Mouse (Mus musculus): ENCODE data around the gene Faap20. TPM values are rescaled to one million over a fixed set of nuclear protein-coding genes. Genes with fewer than 3 reads are reported as not detected.
A peak's percentile ranks its signal among the peaks of the same experiment; 100 is the strongest.

Gene Faap20
- total RNA-seq (2021), result 10 to 100 TPM; 49.6 to 51.8 TPM
- long read RNA-seq, experiment 1, transcript Faap20-210 (4 exons, 1,076 nt), result major isoform, 58 of 104 reads
- long read RNA-seq, experiment 1, transcript Faap20-201 (3 exons, 1,479 nt), result minor isoform, 24 of 104 reads
- long read RNA-seq, experiment 1, partial matches to known transcripts, result 2 of 104 reads
- long read RNA-seq, experiment 1, other reads (novel, unspliced or antisense), result 17 of 104 reads
- long read RNA-seq, experiment 2, transcript Faap20-210 (4 exons, 1,076 nt), result major isoform, 17 of 36 reads
- long read RNA-seq, experiment 2, transcript Faap20-201 (3 exons, 1,479 nt), result minor isoform, 15 of 36 reads
- long read RNA-seq, experiment 2, partial matches to known transcripts, result 0 of 36 reads
- long read RNA-seq, experiment 2, other reads (novel, unspliced or antisense), result 1 of 36 reads

DNA sequence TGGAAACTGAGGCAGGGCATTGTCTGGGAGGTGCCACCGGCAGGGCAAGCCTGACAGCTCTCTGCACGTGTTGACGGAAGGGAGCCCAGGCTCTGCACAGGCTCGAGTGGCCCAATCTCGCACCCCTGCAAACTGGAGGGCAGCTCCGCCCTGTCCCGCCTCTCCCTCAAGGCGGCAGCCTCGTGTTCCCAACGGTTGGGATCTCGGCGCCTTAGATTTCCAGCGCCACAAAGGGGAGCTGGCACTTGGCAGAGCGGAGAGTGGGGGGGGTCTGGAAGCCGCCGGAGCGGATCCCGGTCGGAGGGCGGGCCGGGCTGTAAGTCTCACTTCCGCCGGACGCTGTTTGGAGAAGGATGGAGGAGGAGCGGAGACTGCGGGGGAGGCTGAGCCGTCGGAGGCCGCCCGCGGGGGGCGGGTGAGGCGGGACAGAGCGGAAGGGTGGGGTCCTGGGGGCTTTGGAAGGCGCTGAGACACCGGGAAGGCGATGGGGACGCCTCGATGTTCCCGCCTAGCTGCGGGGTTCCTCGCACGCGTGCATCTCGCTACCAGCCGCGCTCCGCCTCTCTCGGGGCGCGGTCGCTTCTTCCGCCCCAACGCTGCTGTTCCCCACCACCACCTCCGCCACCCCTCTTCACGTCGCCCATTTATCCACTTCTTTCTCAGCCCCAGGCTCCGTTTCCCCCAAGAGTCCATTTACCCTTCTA, at the start of gene Faap20:
Faap20 (plus strand) TSS at position 155 of the 704 bp plus-strand sequence.
- DNase-seq, result peak; percentile 93 to 94

- no peak for DNase-seq
Observed at GRCm38 (mm10) chr4:155200861-155201390, 48.7 kb upstream of the Faap20 start.

DNA sequence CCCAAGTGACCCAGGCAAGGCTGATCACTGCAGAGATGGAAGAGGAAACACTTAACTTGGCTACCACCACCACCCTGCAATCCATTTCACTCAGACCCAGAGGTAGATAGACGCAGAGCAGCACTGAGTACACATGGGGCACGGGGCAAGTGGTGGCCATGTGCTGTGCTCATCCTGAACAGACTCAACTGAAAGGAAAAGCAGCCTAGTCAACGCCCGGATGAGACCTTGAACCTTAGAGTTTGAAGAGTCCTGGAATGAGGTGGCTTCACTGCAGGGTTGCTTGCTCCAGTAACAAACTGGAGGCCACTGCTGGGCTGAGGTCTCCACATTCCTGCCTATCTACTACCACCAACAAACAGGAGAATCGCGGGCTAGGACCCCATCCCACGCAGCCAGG, 47.8 kb upstream of the Faap20 start:
- DNase-seq, result peak in 1 of 2 experiments; percentile 48

- peak in 1 of 2 experiments; percentile 64 for DNase-seq
Observed at GRCm38 (mm10) chr4:155205919-155206318, 43.7 kb upstream of the Faap20 start.

DNA sequence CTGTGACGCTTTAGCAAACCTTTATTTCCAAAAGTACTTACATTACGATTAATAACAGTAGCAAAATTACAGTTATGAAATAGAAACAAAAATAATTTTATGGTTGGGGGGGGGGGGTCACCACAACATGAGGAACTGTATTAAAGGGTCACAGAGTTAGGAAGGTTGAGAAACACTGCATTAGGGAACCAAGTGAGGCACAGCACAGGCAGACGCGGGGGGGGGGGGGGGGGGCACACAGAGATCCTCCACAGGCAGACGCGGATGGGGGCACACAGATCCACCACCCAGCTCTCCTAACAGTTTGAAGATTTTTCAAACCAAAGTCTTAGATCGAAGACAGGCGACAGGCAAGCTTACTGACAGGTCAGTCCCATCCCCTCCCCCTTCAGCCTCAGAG, 43.1 kb upstream of the Faap20 start:
- no peak for DNase-seq

- DNase-seq, result no peak
Observed at GRCm38 (mm10) chr4:155207841-155208240, 41.8 kb upstream of the Faap20 start.

DNA sequence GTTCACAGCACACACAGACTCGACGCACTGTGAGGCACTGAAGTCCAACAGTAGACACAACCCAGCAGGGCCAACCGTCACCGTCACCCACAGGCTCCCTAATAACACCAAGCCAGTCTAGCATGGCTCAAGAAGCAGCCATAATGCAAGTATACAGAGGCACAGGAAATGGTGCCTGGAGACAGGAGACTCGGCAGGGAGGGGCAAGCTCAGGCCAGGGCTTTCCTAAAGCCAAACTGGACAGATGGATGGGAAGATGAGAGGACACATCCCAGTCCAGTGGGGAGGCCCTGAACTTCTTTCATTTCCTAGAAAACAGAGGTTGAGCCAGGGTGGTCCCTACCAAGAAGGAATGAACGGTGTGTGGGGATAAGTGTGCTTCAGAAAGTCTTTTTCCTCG, 41.0 kb upstream of the Faap20 start:
- DNase-seq, result no peak

- no peak for DNase-seq
Observed at GRCm38 (mm10) chr4:155209079-155209478, 40.5 kb upstream of the Faap20 start.

- DNase-seq, result no peak
Observed at GRCm38 (mm10) chr4:155209494-155209893, 40.1 kb upstream of the Faap20 start.

GRCm38 (mm10) chr4:155213052-155213751, 36.4 kb upstream of the Faap20 start:
- no peak for DNase-seq

GRCm38 (mm10) chr4:155213752-155214054, 35.9 kb upstream of the Faap20 start:
- no peak for DNase-seq

DNA sequence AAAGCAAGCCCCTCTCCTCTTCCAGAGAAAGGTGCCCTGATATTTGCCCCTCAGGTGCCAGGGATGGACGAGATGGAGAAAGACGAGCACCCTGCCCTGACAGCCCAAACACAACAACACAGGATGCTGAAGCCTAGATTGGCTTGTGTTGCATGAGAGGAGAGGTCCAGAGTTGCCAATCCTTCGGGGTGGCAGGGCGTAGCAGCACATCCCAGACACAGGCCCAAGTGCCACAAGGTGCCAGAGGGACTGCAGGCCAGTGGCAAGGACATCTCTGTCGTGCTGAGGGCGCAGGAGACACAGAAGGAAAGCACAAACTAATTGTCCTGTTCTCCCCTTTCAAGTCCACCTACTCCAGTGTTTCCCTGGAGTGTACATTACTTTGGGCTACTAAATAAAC, 35.4 kb upstream of the Faap20 start:
- no peak for DNase-seq

GRCm38 (mm10) chr4:155214793-155215192, 34.8 kb upstream of the Faap20 start:
- no peak for DNase-seq

GRCm38 (mm10) chr4:155215203-155215602, 34.4 kb upstream of the Faap20 start:
- peak in 1 of 2 experiments; percentile 59 for DNase-seq

GRCm38 (mm10) chr4:155215773-155216630, 33.6 kb upstream of the Faap20 start:
- peak; percentile 55 to 56 for DNase-seq

GRCm38 (mm10) chr4:155217241-155218103, 32.1 kb upstream of the Faap20 start:
- peak; percentile 65 for DNase-seq

DNA sequence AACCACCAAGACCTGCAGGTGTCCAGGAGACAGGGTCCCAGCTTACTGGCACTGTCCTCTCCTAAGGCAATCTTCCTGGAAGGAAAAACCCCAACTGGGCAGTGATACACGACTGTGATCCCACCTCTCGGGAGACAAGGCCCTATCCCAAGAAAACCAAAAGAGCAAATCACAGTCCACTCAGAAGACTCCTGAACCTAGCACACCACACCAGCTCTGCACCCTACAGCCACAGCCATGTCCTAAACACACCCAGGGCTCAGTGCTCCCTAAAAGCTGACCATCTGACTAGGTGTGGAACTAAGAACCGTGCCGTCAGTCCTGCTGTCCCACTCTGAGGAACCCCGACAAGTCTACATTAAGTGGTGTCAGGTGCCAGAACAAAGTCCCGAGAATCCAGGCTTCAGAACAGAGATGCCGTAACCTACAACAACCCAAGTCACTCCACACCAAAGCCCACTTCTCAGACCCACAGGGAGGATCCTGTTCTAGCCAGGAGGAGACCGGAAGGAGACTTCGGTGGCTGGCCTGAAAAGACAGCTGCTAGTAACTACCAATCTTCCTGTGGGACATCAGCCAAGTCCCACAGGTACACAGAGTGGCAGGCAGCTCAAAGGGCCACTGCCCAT, 31.4 kb upstream of the Faap20 start:
- no peak for DNase-seq

- DNase-seq, result no peak
Observed at GRCm38 (mm10) chr4:155219271-155220212, 30.1 kb upstream of the Faap20 start.

All from adrenal gland, postnatal 36 days (tissue).